Mouse (Mus musculus): ENCODE measurements around the gene Grip1.

GRCm38 (mm10) chr10:119831086-119831485 lies 377.5 kb downstream of the Grip1 start:
- no peak for TF ChIP-seq POLR2A (IDR thresholded peaks at IDR 0.05; ENCODE audit: low read depth, low read length)
- no peak for TF ChIP-seq CTCF (IDR thresholded peaks at IDR 0.05; ENCODE audit: borderline replicate concordance, insufficient read depth, low read length)
